Mouse (Mus musculus): Measurements from ENCODE around the gene Igfbp7. TPM values are rescaled to one million over a fixed set of nuclear protein-coding genes. Genes with fewer than 3 reads are reported as not detected.

Igfbp7 gene
- polyA plus RNA-seq (2014; fragmentation: Illumina TruSeq; extraction: RNeasy Lipid Tissue Mini Kit (QIAGEN cat#74804); ENCODE audit: low read depth, low replicate concordance) = 91.9 TPM

DNA sequence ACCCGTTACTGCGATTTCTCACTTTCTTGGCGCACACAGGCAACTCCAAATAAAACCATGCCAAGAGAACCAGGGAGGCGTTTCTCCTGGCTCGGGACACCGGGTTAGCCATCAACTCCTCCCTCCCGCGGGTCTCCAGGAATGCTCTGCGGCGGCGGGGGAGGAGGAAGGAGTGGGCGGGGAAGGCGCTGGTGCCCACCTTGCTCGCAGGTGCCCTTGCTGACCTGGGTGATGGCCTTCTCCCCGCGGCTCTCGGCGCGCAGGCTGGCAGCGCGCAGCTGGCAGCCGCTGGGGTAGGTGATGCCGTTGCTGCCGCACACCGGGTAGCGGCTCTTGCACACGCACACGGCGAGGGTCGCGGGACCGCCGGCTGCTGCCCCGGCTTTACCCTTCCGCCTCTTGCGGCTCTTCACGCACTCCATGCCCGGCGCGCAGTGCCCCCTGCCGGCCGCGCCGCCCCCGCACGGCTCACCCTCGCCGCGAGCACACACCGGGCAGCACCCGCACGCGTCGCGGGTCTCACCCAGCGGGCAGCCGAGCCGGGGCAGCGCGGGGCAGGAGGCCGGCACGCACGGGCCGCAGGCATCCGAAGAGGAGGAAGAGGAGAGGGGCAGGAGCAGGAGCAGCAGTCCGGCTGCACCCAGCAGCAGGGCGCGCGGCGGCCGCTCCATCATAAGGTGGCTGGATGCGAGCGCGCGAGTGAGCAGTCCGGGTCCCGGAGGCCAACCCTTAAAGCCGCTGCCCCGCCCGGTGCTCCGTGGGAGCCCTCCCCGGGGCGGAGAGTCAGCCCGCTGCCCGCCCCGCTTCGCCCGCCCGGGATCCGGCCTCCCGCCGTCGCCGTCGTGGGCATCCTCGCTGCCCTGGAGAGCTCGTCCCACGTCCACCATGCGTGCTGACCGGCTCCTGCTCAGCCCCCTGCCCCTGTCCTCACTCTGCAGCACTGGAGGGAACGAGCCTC is at the start of gene Igfbp7:
TSS of gene Igfbp7 (minus strand) at position 701 of the 958 bp plus-strand sequence.

DNA sequence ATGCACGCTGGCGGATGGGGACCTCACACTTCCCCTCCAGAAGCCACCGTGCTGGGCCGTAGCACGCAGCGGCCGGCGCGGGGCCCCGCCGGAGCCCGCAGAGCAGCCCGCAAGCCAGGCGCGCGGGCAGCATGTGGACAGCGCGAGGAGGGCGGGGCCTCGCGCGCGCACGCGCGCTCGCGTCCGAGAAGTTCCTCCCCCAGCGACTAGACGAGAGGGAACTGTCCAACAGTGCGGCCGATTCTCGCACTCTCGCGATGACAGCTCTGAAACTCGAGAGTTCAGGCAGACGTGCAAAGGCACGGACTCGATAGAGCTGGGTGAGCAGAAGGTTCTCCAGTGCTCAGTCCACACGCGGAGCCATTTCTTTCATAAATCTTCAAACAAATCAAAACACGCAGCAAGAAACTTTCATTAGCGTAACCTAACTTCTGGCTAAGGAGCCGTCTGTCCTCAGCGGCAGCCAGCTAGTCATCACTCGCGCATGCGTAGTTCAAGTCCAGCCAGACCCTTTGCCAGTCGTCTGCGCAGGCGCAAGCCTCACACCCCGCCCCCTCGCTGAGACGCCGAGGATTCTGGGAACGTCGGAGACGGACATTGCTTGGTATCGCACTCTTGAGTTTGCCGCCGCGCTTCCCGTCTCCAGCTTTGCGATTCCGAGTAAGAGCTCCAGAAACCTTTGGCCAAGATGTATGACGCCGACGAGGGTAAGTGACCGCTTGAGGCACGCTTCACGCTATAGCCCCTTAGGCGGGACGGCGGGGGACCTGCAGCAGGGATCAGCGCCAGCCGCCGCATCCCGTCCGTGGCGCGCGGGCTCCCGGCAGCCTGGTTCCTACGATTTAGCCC is 97.7 kb downstream of the Igfbp7 start, which contains the start of the genes Noa1 and Polr2b:
TSS of gene Noa1 (minus strand) at position 161 of the 849 bp plus-strand sequence.
TSS of gene Polr2b (plus strand) at position 224 of the 849 bp plus-strand sequence.

Other genes with a start within 250 kb of the Igfbp7 start
- not detected for gene Spink2, start 196.6 kb downstream of the Igfbp7 start, polyA plus RNA-seq (2014; fragmentation: Illumina TruSeq; extraction: RNeasy Lipid Tissue Mini Kit (QIAGEN cat#74804); ENCODE audit: low read depth, low replicate concordance)
- 7.8 TPM for gene Rest, start 142.6 kb downstream of the Igfbp7 start, polyA plus RNA-seq (2014; fragmentation: Illumina TruSeq; extraction: RNeasy Lipid Tissue Mini Kit (QIAGEN cat#74804); ENCODE audit: low read depth, low replicate concordance)
- gene Noa1, start 98.0 kb downstream of the Igfbp7 start, polyA plus RNA-seq (2014; fragmentation: Illumina TruSeq; extraction: RNeasy Lipid Tissue Mini Kit (QIAGEN cat#74804); ENCODE audit: low read depth, low replicate concordance) = 8.3 TPM
- 27.4 TPM for gene Polr2b, start 97.9 kb downstream of the Igfbp7 start, polyA plus RNA-seq (2014; fragmentation: Illumina TruSeq; extraction: RNeasy Lipid Tissue Mini Kit (QIAGEN cat#74804); ENCODE audit: low read depth, low replicate concordance)

All from liver, adult 10 weeks (tissue).